Mouse (Mus musculus): ENCODE measurements around the gene Gm17416.
A peak's percentile ranks its signal among the peaks of the same experiment; 100 is the strongest.

Gm17416 gene

DNA sequence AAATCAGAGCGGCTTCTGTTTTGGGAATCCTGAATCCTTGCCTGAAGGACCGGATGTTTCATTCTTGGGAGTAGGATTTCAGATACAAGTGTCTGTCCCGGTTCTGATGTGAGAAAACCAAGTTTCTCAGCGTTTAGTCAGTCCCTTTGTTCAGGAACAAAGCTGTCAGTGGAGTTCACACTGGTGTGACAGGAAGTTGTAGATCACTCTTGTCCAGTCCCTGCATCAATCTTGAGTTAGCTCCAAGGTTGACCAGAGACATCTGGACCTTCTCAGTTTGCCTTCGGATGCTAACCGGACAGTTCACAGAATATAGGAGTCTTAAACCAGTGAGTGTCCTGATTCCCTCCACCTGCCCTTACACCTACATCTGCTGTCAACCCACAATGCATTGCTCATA, 38.6 kb downstream of the Gm17416 start:
- no peak for DNase-seq

DNA sequence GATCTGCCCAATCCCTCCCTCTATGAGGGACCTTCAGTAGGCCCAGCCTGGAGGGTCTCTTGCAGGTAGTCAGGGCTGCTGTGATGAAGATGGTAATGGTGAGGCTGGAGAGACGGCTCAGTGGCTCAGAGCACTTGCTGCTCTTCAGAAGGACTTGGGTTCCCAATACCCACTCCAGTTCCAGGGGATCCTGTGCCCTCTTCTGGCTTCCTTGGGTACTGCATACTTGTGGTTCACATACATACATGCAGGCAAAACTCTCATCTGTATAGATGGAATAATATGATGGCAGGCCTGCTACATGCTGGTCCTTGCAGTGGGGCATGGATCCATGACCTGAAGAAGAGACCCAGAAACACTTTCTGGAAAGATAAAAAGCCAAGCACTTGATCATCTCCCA, 39.6 kb downstream of the Gm17416 start:
- no peak for DNase-seq

DNA sequence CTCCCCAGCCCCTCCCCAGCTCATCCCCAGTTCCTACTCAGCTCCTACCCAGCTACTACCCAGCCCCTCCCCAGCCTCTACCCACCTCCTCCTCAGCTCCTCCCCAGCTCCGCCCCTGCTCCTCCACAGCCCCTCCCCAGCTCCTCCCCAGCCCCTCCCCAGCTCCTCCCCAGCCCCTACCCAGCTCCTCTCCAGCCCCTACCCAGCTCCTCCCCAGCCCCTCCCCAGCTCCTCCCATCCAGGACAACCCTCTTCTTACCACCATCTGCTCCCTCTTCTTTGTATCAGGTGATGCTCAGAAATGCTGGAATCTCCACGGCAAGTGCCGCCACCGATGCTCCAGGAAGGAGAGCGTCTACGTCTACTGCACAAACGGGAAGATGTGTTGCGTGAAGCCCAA, 43.1 kb downstream of the Gm17416 start:
- no peak for DNase-seq

DNA sequence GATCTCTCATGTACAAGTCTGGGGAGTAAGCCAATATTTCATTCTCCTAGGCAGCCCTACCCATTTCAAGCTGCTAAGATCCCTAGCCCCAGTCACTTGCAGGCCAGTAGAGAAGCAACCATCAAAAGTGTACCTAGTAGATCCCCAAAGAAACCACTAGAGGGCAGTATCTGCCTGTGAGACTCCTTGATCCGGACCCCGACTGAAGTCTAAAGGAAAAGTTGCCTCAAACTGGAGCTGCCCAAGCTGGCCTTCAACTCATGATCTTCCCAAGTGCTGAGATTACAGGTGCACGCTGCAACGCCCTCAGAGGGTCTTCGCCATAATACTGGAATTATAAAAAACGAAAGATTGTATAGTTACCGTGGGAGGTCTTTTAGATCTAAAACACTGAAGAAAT, 46.4 kb downstream of the Gm17416 start:
- peak; percentile 35 for DNase-seq

DNA sequence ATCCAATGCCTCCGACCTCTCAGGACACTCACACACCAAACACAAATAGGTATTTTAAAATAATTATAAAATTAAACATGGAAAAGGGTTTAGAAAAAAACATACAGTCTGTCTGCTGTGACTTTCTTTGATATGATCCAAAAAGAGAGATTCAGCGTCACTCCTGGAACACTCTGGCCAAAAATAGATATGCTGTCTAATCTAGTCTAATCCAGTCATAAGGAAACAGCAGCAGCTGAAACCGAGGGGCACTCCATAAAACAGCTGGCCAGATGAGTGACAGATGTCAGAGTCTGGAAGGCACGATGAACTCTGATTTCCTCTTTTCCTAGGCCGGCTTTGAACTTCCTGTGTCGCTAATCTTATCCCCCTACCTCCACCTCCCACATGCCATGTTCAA, 47.3 kb downstream of the Gm17416 start:
- DNase-seq = no peak

DNA sequence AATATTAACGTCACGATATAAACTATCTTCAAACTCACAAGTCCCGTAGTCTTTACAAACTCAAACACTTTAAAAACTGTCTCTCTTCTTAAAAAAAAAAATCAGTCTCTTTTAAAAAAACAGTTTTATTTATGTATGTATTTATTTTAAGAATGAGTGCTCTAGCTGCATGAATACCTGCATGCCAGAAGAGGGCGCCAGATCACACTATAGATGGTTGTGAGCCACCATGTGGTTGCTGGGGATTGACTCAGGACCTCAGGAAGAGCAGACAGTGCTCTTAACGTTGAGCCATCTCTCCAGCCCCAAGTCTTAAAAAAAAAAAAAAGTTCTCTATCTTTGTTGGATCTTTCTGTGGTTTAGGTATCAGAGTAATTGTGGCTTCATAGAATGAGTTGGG, 48.2 kb downstream of the Gm17416 start:
- DNase-seq = no peak

Measured in right cerebral cortex, postnatal 14 days (tissue).